Mouse (Mus musculus) right cerebral cortex, postnatal 4 days (tissue): ENCODE results near the gene Stmnd1.
"Not testable (repeated sequence)": the region's sequence is repeated elsewhere in the genome, so short reads cannot be mapped to it uniquely, and the experiment has no call there.

Experiments
- DNase-seq: peaks from one replicate; pipeline ENCODE4 v3.0.0-alpha.2; 2022

Gene Stmnd1

GRCm38 (mm10) chr13:46294365-46294764, 20.8 kb downstream of the Stmnd1 start:
- DNase-seq, result no peak

GRCm38 (mm10) chr13:46297701-46298100, 24.2 kb downstream of the Stmnd1 start:
- DNase-seq, result no peak

GRCm38 (mm10) chr13:46310790-46311189, 37.3 kb downstream of the Stmnd1 start:
- peak; percentile 60 for DNase-seq

GRCm38 (mm10) chr13:46313176-46313575, 39.7 kb downstream of the Stmnd1 start:
- no peak for DNase-seq

- no peak for DNase-seq
Measured at GRCm38 (mm10) chr13:46315165-46315564, 41.6 kb downstream of the Stmnd1 start.

- no peak for DNase-seq
Measured at GRCm38 (mm10) chr13:46326351-46326985, 52.9 kb downstream of the Stmnd1 start.

- DNase-seq, result peak; percentile 65
Measured at GRCm38 (mm10) chr13:46335020-46335419, 61.5 kb downstream of the Stmnd1 start.

- DNase-seq, result not testable (repeated sequence)
Measured at GRCm38 (mm10) chr13:46336281-46336680, 62.8 kb downstream of the Stmnd1 start.

- no peak for DNase-seq
Measured at GRCm38 (mm10) chr13:46337791-46338190, 64.3 kb downstream of the Stmnd1 start.

GRCm38 (mm10) chr13:46339954-46340353, 66.4 kb downstream of the Stmnd1 start:
- no peak for DNase-seq

GRCm38 (mm10) chr13:46340583-46340982, 67.1 kb downstream of the Stmnd1 start:
- no peak for DNase-seq

GRCm38 (mm10) chr13:46341419-46341818, 67.9 kb downstream of the Stmnd1 start:
- DNase-seq, result no peak

- DNase-seq, result no peak
Measured at GRCm38 (mm10) chr13:46343226-46343625, 69.7 kb downstream of the Stmnd1 start.

GRCm38 (mm10) chr13:46346830-46347512, 73.5 kb downstream of the Stmnd1 start:
- DNase-seq, result no peak

GRCm38 (mm10) chr13:46349664-46350063, 76.1 kb downstream of the Stmnd1 start:
- DNase-seq, result no peak
